Mouse (Mus musculus) forebrain, embryonic 16.5 days (tissue): ENCODE data around the gene Pla2g4d. TPM values are rescaled to one million over a fixed set of nuclear protein-coding genes. Genes with fewer than 3 reads are reported as not detected.

ENCODE experiments used
- ATAC-seq: fragments of 200-750 bp; cut with Nextera tagmentation; 2 replicates; pipeline ENCODE4 v1.8.0; 2017; ENCODE audit warnings: mild to moderate bottlenecking, moderate library complexity
- H3K27ac ChIP-seq: fragments of 300-500 bp; sonication (generic); 2 replicates; pipeline ENCODE4 v1.5.1; 2014; ENCODE audit warnings: low read length, control low read depth
- H3K27me3 ChIP-seq: fragments of 300-500 bp; sonication (generic); replicated peaks from 2 replicates; pipeline ENCODE4 v1.6.1; 2014; ENCODE audit warnings: low read length; ENCODE audit not compliant: control insufficient read depth, insufficient read depth
- H3K36me3 ChIP-seq: fragments of 300-500 bp; sonication (generic); 2 replicates; pipeline ENCODE4 v1.6.1; 2014; ENCODE audit not compliant: control insufficient read depth, insufficient read depth
- H3K4me1 ChIP-seq: fragments of 300-500 bp; sonication (generic); replicated peaks from 2 replicates; pipeline ENCODE4 v1.6.1; 2014; ENCODE audit warnings: low read length; ENCODE audit not compliant: control insufficient read depth, insufficient read depth
- H3K4me2 ChIP-seq: fragments of 300-500 bp; sonication (generic); 2 replicates; pipeline ENCODE4 v1.6.1; 2014; ENCODE audit warnings: mild to moderate bottlenecking, low read length, control low read depth
- H3K4me3 ChIP-seq: fragments of 300-500 bp; sonication (generic); replicated peaks from 2 replicates; pipeline ENCODE4 v1.5.1; 2014; ENCODE audit warnings: mild to moderate bottlenecking, low read length, control low read depth
- H3K9ac ChIP-seq: fragments of 300-500 bp; sonication (generic); replicated peaks from 2 replicates; pipeline ENCODE4 v1.6.1; 2014; ENCODE audit warnings: low read depth, low read length, control low read depth
- H3K9me3 ChIP-seq: fragments of 300-500 bp; sonication (generic); 2 replicates; pipeline ENCODE4 v1.6.1; 2016; ENCODE audit warnings: low read length; ENCODE audit not compliant: control insufficient read depth
- WGBS: fragments of 180-500 bp; shearing (Covaris S2); extraction: QIAGEN DNeasy Blood & Tissue Kit; methylation state at CpG from one replicate; pipeline ENCODE4 v1.1.7; 2014; 5-methylcytosine and 5-hydroxymethylcytosine counted together
- polyA plus RNA-seq: library from polyadenylated mRNA; unstranded; fragments of >200 nt; fragmentation: Nextera tagmentation; extraction: Ambion mirVana; gene quantifications from 2 replicates; pipeline ENCODE4 v1.2.1, GENCODE M21; 2015

Pla2g4d gene
- polyA plus RNA-seq, 1 experiment from 2014 or later, result not detected

GRCm38 (mm10) chr2:120268635-120269034, 20.4 kb downstream of the Pla2g4d start:
- ATAC-seq, result no peak
- no peak overlapping the region for H3K4me3 ChIP-seq
- H3K36me3 ChIP-seq, result no peaks in the 10 kb centered on the region
- H3K27ac ChIP-seq, result no peak overlapping the region
- H3K4me1 ChIP-seq, result no peaks in the 10 kb centered on the region
- no peak overlapping the region for H3K4me2 ChIP-seq
- 4% methylated on average over 9 of the region's 9 CpGs for WGBS
- no peaks in the 10 kb centered on the region for H3K27me3 ChIP-seq
- H3K9ac ChIP-seq, result no peak overlapping the region
- H3K9me3 ChIP-seq, result no peaks in the 10 kb centered on the region

DNA sequence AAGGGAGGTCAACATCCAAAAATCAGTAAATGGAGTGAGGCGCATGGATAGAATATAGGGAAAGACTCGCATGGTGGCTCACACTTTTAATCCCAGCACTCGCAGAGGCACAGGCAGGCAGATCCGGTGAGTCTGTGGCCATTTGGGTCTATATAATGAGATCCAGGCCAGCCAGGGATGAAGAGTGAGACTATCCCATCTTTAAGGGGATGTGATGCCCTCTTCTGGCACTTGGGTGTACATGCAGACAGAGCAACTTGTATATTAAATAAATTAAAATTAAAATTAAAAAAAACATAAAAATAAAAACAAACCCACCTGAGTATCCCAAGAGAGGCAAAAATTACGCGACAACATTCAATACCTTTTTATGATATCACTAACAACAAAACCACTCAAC, 23.5 kb downstream of the Pla2g4d start:
- Histone ChIP-seq H3K27ac (no peak overlapping the region), H3K4me3 (no peak overlapping the region), H3K4me1 (no peaks in the 10 kb centered on the region), H3K4me2 (no peak overlapping the region), H3K27me3 (no peaks in the 10 kb centered on the region), H3K36me3 (no peaks in the 10 kb centered on the region), H3K9me3 (no peaks in the 10 kb centered on the region), H3K9ac (no peak overlapping the region)
- no peak for ATAC-seq
- WGBS, result 76% methylated on average over 6 of the region's 6 CpGs

GRCm38 (mm10) chr2:120264858-120265257, 24.1 kb downstream of the Pla2g4d start:
- Histone ChIP-seq H3K4me2 (no peak overlapping the region), H3K9me3 (no peaks in the 10 kb centered on the region), H3K4me1 (no peaks in the 10 kb centered on the region), H3K27me3 (no peaks in the 10 kb centered on the region), H3K36me3 (no peaks in the 10 kb centered on the region), H3K27ac (no peak overlapping the region), H3K9ac (no peak overlapping the region), H3K4me3 (no peak overlapping the region)
- WGBS, result 61% methylated on average over 10 of the region's 10 CpGs
- ATAC-seq, result no peak

DNA sequence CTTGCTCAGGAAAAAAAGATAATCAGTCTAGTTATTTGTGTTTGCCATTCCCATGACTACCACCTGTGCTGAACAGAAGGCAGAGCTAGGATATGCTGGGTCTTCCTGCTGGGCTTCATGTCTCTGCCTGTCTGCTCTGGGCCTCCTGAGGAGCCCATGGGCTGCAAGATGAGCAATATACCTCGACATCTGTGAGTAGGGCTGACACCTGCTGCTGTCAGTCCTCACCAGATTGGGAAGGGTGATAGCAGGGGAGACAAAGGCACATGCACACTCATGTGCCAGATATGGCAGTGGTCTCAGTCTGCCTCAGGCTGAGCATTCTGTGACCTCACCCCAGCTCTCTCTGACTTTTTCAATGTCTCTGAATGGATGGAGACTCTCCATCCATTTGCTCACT, 26.1 kb downstream of the Pla2g4d start:
- no peak overlapping the region for H3K4me3 ChIP-seq
- H3K27me3 ChIP-seq, result no peaks in the 10 kb centered on the region
- H3K27ac ChIP-seq, result no peak overlapping the region
- no peaks in the 10 kb centered on the region for H3K4me1 ChIP-seq
- H3K9me3 ChIP-seq, result no peaks in the 10 kb centered on the region
- H3K36me3 ChIP-seq, result no peaks in the 10 kb centered on the region
- ATAC-seq, result no peak
- 25% methylated on average over 1 of the region's 1 CpGs for WGBS
- H3K9ac ChIP-seq, result no peak overlapping the region
- no peak overlapping the region for H3K4me2 ChIP-seq

DNA sequence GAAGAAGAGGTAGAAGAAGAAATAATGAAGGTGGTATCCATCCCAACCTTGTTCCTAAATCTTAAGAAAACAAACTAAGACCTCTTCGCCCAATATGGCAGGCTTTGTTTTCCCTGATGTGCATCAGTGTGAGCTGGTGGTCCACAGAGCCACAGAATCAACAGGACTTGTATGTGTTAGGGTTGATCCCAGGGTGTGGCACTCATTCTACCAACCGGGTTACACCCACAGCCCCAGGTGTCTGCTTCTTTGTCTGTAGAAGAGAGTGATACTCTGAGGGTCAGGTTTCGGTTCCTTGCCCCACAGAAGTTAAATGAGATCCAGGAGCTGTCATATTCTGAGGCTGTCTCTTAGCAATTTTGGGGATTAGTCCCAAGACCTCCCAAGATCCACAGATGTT, 27.7 kb downstream of the Pla2g4d start:
- WGBS, result 82% methylated on average over 3 of the region's 3 CpGs

DNA sequence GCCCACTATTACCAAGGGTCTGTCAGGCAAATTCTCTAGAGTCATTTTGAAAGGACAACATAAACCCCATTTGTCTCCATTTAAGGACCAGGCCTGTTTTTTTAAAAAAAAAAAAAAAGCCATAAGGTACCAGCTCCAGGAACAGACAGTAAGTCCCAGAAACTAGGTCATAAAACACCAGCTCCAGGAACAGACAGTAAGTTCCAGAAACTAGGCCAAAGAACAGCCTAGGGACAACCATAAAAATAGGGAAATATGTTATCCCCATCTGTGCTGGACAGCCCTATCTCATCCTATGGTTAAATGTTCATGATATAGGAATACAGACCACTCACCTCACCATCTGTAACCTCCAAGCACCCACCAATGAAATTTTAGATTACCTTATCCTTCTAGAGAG, 32.7 kb downstream of the Pla2g4d start:
- Histone ChIP-seq H3K4me1 (no peaks in the 10 kb centered on the region), H3K27me3 (no peaks in the 10 kb centered on the region), H3K36me3 (no peaks in the 10 kb centered on the region), H3K4me3 (no peak overlapping the region), H3K27ac (no peak overlapping the region), H3K4me2 (no peak overlapping the region), H3K9me3 (no peaks in the 10 kb centered on the region), H3K9ac (no peak overlapping the region)
- ATAC-seq, result no peak

More for the DNA sequence above, 27.7 kb downstream of the Pla2g4d start:
- no peaks in the 10 kb centered on the region for H3K27me3 ChIP-seq
- H3K27ac ChIP-seq, result no peak overlapping the region
- no peak overlapping the region for H3K4me3 ChIP-seq
- H3K9me3 ChIP-seq, result no peaks in the 10 kb centered on the region
- no peak overlapping the region for H3K9ac ChIP-seq
- no peaks in the 10 kb centered on the region for H3K36me3 ChIP-seq
- no peak overlapping the region for H3K4me2 ChIP-seq
- ATAC-seq, result no peak
- no peaks in the 10 kb centered on the region for H3K4me1 ChIP-seq

GRCm38 (mm10) chr2:120252644-120253043, 36.4 kb downstream of the Pla2g4d start:
- 91% methylated on average over 6 of the region's 6 CpGs for WGBS

GRCm38 (mm10) chr2:120245421-120246016, 43.5 kb downstream of the Pla2g4d start:
- Histone ChIP-seq H3K4me3 (peak overlapping the region; percentile 53), H3K4me2 (peak overlapping the region; percentile 73), H3K36me3 (no peaks in the 10 kb centered on the region), H3K9ac (peak overlapping the region; percentile 58), H3K4me1 (peaks cover 7% of the 10 kb centered on the region), H3K27ac (peak overlapping the region; percentile 20), H3K9me3 (no peaks in the 10 kb centered on the region), H3K27me3 (no peaks in the 10 kb centered on the region)
- ATAC-seq, result peak; percentile 75
- 11% methylated on average over 9 of the region's 9 CpGs for WGBS

More at GRCm38 (mm10) chr2:120252644-120253043, 36.4 kb downstream of the Pla2g4d start:
- no peak overlapping the region for H3K9ac ChIP-seq
- no peaks in the 10 kb centered on the region for H3K9me3 ChIP-seq
- no peaks in the 10 kb centered on the region for H3K36me3 ChIP-seq
- H3K4me1 ChIP-seq, result no peaks in the 10 kb centered on the region
- H3K4me3 ChIP-seq, result no peak overlapping the region
- H3K27ac ChIP-seq, result no peak overlapping the region
- no peaks in the 10 kb centered on the region for H3K27me3 ChIP-seq
- H3K4me2 ChIP-seq, result no peak overlapping the region
- no peak for ATAC-seq

GRCm38 (mm10) chr2:120244679-120245420, 44.1 kb downstream of the Pla2g4d start, which contains the start of gene Pla2g4e:
Gene Pla2g4e (minus strand): TSS chr2:120245335.
- Histone ChIP-seq H3K27me3 (no peaks in the 10 kb centered on the region), H3K9me3 (no peaks in the 10 kb centered on the region), H3K4me2 (peak within 1 kb of the TSS; percentile 73), H3K9ac (peak within 1 kb of the TSS; percentile 58), H3K4me3 (peak within 1 kb of the TSS; percentile 53), H3K4me1 (peaks cover 7% of the 10 kb centered on the region), H3K27ac (peak within 1 kb of the TSS; percentile 20), H3K36me3 (no peaks in the 10 kb centered on the region)
- ATAC-seq, result peak; percentile 91
- WGBS, result 4% methylated on average over 27 of the region's 27 CpGs
